Mouse (Mus musculus): ENCODE measurements around the gene Lad1.

Gene Lad1

DNA sequence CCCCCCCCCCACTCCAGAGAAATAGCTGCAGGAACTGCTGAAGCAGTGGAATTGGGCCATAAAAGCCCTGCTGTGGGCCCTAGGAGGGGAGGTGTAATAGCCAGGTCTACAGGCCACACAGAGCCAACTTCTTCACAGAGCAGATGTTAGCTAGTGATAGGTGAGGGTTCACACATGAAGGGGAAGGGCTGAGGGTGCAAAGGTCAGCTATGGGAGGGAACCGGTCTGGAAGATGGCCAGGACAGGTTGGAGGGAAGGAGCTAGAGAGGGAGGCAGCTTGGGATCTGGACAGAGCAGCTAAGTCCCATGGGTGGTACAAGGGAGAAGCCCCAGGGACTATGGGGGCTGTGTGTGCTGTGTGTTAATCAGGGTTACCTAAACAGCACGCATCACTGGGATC is 8.2 kb upstream of the Lad1 start:
- no peak for DNase-seq (ENCODE audit: low read depth)

DNA sequence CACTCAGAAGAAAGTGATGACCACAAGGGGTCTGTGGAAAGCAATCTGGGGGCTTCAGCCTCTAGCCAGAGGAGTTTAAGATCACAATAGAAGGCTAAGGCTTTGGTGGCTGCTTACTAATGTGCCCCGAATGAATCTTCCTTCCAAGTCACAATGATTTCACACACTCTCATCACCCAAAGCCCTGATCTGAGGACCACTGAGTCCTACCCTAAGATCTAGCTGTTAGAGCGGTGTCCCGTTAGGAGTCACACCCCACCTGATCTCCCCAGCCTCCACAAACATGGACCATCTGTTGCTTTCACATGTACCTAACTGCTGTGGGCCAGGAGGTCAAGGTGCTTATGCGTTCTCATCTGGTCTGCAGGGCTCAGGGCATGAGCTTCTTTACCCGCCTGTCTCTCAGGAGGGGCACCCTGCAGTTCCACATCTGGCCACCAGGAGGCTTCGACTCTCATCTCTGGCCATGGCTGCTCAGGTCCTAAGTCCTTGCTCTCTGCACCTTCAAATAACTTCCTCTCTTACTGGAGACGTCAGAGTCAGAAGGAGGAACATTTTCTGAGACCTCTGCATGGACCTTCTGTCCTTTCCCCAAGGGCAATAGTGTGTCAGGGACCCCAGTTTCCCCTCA is 7.3 kb upstream of the Lad1 start:
- no peak for DNase-seq (ENCODE audit: low read depth)

DNA sequence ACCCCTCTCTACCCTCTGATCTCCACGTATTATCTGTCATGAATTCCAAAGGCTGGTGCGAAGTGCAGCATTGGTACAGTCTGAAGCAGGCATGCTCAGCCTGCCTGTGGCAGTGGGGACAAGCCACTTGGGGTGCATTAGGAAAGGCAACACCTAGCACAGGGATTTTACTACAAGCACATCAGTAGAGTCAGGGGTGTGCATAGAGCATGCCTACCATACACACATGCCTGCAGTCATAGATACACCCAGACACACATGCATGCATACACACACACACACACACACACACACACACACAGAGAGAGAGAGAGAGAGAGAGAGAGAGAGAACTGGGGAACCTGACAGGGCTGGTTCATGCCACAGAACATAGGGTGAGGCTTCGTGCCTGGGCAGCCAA is 6.2 kb upstream of the Lad1 start:
- no peak for DNase-seq (ENCODE audit: low read depth)

DNA sequence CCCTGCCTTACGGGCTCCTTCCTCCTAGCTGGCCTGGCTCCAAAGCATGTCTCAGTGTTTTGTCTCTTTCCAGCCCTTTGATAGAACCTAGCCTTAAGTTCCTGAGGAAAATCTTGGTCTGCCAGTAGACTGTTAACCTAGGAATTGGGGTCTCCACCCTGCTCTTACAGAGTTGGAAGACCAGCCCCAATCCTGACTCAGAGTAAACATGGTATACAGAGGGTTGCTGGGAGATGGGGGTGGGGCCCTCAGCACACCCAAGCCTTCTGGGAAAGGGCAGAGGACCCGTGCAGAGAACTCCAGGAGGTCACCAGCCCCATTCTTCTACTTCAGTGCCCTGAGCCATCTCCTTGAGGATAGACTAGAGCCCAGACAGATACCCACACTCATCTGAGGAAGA is 5.8 kb upstream of the Lad1 start:
- no peak for DNase-seq (ENCODE audit: low read depth)

DNA sequence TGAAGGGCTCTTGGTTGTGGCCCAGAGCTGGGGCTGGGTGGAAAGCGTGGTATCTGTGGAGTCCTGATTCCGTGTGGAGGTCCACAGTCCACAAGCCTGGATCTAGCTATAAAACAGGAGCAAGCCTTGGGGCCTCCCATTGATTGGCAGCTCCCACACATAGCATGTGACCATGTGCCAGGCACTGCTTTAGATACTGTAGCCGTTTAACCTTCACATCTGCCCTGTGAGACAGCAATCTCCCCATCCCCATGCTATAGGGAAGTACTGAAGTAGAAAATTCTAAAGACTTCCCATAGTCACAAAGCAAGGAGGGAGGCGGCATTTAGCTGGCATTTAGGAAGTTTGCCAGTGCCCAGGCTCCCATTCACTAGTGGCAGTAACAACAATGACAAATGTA is 5.3 kb upstream of the Lad1 start:
- no peak for DNase-seq (ENCODE audit: low read depth)

DNA sequence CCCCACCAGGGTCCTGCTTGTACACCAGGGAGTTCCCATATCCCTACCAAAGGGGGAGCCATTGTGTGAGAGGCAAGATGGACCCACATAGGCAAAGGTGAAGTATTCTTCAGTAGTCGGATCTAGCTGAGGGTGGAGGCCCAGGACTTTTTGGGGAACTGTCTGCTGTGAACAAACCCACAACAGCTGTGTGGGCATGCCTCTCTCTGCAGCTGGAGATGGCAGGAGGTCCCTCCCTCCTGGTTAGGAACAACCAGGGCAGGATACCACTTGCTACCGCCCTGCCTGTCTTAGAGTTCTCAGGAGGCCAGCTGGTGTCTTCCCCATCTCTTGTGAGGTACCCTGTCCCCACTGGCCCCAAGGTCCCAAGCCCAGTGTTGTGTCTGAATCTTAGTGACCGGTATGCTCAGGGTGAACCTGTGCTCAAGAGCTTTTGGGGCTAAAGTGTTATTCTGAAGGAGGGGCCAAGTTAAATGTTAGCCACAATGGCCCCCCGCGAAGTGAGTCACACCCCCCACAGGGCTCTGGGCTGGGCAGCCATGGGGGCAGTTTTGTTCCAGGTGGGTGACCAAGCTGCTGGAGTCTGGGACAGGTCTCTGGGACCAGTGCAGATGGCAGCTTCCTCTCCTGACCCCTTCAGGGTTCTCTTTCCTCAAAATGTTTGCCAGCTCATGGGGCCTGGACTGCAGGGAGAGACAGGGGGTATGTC is 4.6 kb upstream of the Lad1 start:
- no peak for DNase-seq (ENCODE audit: low read depth)

DNA sequence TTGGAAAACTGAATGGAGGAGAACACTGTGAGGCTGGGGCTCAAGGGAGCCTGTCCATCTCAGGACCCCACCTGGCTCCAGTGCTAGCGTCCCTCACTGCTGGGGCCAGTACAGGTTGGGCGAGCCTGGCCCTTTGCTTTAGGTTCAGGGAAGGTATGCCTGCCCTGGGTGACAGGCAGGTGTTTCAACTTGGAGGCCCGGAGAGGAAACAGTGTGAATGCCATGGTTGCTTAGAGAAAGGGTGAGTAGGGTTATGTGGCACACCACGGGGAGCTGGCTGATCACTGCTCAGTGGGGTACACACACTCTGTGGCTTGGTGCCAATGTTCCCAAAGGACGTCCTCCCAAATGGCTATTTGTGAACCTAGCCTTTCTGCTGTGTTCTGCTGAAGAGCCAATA is 3.9 kb upstream of the Lad1 start:
- no peak for DNase-seq (ENCODE audit: low read depth)

DNA sequence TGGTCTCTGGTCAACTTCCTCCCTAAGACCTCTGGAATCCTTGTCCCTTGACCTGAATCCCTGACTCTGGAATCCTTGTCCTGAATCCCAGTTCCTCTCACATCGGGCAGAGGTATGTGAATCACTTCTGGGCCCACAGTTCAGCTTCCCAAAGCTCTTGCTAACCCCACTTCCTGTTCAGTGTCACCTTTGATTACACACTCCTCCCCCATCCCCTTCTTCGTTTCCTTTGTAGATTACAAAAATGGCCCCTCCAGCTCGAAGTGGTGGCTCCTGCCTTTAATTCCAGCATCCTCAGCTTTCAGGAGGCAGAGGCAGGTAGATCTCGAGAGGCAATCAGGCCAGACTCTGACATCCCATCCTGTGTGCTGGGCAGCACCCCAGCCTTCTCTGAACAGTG is 803 bp upstream of the Lad1 start:
- DNase-seq (ENCODE audit: low read depth): no peak

DNA sequence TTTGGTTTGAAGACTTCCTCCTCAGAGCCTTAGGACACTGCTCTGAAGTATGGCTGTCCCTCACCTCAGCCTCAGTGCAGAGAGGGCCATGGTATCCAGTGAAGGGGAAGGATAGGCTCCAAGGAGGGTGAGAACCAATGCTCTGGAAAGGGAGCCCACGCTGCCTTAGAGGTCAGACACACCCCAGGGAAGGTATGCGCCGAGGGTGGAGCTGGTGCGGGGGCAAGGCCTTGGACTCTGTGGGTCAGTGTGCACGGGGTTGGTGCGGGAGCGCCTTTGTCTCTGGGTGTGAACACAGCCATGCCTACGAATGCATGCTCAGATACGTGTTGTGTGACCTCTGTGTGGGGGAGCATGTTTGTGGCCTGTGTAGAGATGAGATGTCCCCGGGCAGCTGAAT is 1.7 kb downstream of the Lad1 start:
- DNase-seq (ENCODE audit: low read depth): no peak

DNA sequence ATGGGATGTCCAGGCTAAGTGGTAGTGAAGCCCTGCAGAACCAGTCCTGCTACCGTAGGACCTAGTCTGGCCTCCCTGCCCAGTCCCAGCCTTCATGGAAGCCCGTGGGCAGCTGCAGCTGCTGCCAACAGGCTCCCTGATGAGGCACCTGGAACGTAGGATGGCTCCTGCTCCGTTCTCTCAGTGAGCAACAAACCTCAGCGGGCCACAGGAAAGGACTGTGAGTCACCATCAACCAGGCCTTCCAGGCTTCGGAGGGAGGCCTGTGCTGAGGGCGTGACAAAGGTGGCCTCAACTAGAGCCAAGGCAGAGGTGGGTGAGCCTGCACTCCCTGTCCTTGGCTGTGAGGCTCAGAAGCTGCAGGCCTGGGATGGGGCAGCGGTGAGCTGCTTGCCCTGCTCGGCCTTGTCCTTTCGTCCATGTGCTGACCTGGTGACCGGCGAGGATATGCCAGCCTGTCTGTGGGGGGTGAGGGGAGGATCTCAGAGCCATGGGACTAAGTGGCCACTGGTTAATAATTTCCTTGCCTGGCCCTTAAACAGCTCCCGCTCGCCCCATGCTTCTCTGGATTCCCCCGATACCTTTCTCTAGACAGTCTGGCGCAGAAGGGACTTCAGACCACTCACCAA is 2.5 kb downstream of the Lad1 start:
- DNase-seq (ENCODE audit: low read depth): no peak

DNA sequence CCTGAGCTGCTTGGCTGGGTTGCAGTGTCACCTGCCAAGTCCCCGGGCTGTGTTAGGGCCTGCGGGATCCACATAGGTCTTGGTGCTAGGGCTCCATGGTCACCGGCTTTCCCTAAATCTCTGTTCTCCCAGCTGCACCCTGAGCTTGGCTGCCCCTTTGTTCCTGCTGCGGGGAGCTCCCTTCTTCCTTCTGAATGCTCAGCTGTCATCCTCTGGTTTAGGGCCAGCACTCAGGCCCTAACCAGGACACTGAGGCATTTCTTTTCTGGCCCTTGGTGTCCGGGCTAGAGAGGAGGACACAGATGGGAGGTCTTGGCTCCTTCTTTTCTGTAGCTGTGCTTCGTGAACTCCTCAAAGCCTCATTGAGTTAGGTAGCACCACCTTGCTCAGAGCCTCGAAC is 3.4 kb downstream of the Lad1 start:
- no peak for DNase-seq (ENCODE audit: low read depth)

DNA sequence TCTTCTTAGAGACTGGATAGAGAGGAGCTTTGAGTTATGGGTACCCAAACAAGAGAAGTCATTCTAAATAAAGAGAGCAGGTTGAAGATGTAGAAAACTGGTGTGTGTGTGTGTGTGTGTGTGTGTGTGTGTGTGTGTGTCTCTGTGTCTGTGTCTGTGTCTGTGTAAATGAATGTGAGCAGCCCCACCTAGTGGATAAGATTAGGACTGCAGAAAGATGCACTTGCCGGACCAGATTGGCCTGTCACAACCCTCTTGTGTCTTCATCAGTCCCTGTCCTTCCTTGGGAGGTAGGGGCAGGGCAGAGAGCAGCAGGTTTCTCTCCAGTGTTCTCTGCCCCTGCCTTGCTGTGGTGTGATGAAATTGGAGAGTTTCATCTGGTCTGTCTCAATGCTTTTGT is 10.5 kb downstream of the Lad1 start:
- DNase-seq (ENCODE audit: low read depth): no peak

DNA sequence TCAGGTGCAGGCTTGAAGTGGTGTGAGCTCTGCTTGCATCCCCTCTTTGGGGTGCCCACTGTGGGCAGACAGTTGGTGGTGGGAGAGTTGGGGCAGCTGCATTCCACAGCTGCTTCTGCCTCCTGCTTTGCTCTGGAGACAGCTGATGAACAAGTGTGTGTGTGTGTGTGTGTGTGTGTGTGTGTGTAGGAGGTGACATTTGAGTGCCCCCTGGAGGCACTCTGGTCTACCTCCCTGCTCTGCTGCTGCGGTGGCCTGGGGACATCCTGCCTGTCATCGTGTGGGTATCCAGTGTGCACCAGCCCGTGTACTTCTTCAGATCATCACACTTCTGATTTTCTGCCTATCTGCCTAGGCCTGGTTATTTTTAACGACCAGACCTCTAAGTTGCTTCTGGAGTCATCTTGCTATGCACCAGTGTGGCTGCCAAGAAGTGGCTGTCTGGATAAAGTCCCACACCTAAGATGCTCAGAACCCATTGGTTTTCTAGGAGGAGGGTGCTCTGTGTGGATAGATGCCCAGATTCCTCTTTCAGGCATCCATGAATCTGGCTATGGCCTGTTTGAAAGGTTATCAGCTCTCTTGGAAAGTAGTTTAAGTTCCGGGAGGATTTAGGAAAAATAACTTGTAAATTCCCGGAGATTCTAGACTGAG is 15.9 kb downstream of the Lad1 start:
- no peak for DNase-seq (ENCODE audit: low read depth)

DNA sequence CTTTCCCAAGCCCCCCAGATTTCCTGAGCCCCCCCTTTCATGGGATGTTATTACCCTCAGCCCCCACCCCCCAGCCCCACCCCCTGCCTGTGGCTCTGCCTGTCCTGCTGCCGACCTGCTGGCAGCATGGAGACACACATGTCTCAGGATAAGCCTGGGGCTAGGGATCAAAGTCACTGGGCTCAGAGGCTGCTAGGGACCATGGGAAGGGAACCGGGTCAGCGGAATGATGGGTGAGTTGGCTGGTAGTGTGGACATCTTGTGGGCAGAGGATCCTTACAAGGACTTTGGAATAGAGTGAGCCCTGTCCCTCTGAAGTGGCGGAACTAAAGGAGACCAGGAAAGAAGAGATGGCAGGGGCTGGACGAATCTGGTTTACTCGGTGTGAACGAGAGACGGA is 16.6 kb downstream of the Lad1 start:
- DNase-seq (ENCODE audit: low read depth): no peak

DNA sequence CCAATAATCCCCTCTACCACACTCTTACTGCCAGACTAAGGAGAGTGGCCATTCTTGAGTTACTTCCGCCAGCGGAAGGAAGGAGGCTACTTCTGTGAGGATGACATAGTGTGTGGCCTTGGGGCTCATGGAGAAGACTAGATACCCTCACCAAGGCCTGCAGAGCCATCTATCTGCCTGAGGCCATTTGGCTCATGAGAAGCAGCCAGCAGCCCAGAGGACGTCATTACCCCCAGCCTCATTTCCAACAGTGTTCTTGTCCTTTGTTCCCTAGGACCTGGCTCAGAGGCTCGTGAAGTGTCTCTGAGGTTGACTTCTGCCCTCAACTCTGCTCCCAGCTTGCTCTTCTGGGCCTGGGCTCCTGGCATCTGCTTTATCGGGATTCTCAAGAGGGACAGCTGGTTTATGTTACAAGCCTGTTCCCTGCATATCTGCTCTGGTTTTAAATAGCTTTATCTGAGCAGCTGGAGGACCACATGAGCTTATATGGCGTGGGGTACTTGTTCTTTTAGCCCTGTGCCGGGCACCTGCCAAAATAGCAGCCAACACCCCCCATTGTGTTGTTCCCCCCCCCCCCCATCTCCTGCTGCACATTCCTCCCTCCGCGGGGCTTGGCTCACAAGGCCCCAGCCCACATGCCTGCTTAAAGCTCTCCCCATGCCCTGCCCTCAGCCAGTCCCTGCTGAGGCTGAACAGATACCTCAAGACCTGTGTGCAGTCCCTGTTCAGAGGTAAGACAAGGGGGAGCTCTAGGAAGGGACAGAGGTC is 17.5 kb downstream of the Lad1 start, which contains the start of gene Tnnt2:
Tnnt2 (plus strand) TSS at position 639 of the 768 bp plus-strand sequence.
- no peak for DNase-seq (ENCODE audit: low read depth)

DNA sequence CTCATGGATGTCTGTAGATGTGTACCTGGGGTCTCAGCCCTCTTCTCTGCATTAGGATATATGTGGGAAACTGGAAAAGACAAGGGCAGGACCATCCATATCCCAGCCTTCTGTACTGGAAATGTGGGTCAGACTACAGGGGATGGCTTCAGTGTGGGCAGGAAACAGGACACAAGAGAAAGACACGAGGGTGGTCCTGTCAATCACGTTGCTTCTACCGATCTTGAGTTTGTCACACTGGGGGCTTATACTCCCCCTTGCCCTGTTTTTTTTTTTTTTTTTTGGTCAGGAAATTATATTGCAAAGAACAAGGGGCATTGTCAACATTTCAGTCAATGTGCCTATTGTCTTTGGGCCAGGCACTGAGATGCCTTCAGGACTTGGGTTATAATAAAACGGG is 20.2 kb downstream of the Lad1 start:
- no peak for DNase-seq (ENCODE audit: low read depth)

DNA sequence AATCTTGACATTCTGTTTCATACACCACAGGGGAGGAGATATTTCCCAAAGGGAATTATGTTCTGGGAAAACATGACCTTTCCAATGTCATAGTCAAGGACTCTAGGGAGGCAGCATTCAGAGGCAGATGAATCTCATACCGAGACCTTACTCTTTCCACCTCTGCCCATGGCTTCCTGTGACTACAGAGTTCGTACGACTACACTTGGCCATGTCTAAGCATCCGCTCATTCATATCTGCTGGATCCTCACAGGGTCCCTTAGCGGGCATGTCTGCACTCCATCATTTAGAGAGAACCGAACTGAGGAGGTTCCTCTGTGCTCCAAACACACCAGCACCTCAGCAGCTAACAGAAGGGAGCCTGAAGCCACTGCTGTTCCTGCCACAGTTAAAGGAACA is 20.7 kb downstream of the Lad1 start:
- no peak for DNase-seq (ENCODE audit: low read depth)

DNA sequence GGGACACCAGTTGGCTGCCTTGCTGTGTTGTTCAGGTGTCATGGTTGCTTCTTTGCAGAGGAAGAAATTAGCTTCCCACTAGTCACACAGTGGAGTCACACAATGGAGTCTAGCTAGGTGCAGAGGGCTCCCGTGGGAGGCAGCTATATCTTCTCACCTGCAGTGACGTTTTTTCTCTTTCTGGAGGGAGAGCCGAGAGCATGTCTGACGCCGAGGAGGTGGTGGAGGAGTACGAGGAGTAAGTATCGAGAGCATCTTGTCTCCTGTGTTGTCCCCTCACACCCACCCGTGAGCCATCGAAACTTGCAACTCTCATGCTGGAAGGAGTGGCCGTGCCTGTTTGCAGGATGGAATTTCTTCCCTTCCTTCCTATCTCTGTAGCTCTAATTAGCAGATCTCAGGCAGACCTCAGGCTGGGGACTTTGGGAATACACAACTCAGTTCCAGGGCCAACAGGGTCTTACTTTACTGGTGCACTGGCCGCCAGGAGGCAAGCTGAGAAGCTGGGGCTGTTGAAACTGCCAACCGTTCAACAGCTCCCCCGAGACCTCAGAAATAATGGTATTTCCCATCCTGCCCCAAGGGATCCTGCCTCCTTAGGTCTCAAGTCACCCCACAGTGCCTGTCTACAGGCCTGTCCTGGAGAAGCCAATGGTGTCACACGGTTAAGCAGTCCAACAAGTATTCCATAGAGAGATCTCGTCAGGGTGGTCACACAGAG is 22.4 kb downstream of the Lad1 start:
- no peak for DNase-seq (ENCODE audit: low read depth)

DNA sequence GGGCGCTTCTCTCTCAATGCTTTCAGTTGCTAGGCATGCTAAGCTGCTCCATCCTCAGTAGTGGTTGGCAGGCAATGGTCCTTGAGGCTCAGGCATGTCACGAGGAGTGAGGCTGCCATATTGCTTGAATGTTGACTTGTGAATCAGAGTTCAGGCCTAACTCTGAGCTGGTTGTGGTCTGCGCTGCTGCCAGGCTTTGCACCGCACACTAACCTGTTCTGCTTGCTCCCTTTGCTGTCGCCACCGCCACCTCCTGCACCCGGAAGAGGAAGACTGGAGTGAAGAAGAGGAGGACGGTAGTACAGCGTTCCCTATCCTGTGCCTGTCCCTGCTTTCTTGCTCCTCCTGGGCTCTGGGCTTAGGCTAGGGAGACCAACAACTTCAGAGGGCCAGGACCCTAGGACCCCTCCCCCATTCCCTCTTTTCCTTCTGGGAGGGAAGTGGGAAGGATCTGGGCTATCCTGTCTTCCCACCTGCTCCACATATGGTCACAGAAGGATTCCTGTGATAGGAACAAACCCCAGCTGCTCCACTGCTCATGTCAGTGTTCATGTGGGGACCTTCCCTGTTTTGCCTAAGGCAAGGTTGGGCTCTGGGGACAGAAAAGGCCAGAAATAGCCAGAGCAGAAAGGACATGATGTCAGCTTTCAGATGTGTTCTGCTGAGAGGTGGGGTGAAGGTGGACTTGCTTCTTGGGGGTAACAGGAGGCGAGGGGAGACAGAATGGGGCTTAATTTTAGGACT is 25.3 kb downstream of the Lad1 start:
- no peak for DNase-seq (ENCODE audit: low read depth)

DNA sequence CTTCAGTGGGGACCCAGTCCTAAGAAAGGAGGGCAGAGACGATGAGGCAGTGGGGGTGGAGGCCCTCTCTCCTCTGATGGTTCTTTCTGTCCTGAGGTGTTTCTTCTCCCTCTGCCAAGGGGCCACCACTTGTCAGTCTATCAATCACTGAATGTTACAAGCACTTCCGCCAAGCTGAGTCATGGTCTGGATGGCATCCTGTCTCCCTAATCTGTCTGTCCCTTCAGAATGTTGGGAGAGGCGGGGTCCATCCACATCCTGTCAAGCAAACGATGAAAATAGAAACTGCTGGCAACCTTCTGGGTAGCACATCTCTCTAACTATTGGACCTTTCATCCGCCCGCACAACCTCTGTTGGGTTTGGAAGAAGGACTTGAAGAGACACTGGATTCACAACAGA is 26.1 kb downstream of the Lad1 start:
- no peak for DNase-seq (ENCODE audit: low read depth)

DNA sequence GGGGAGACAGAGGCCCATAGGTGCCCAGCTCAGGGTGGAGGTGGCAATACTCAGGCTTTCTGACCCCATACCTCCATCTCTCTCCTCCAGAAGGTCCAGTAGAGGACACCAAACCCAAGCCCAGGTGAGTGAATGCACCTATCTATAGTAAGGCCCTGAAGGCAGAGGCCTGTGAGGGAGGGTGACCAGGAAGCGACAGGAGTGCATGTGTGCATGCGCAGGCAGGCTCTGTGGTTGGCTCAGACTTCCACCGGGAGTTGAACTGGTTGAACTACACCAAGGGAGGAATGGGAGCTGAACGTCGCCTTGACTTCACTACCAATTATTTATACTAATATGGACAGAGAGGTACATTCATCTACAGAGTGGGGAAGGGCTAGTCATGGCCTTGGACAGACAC is 28.2 kb downstream of the Lad1 start:
- no peak for DNase-seq (ENCODE audit: low read depth)
